Mouse (Mus musculus) bone marrow, adult 2 months (tissue): ENCODE measurements at regions not wholly inside any gene's neighbourhood (a gene's known extent, or its start where the extent isn't known, plus 50 kb on each side); places are given as distances from the start of the nearest gene placed in this dataset.

Experiments
- H3K27ac ChIP-seq: fragments of 200-500 bp; 2 replicates; pipeline ENCODE4 v1.5.1; 2012; ENCODE audit warnings: low read depth, mild to moderate bottlenecking, control low read depth, inconsistent platforms, low read length; ENCODE audit not compliant: control insufficient read depth, poor library complexity, insufficient read depth
- H3K4me1 ChIP-seq: fragments of 200-500 bp; 2 replicates; pipeline ENCODE4 v1.6.1; 2011; ENCODE audit warnings: low read length; ENCODE audit not compliant: control insufficient read depth, insufficient read depth
- H3K4me3 ChIP-seq: fragments of 200-500 bp; replicated peaks from 2 replicates; pipeline ENCODE3; 2011; ENCODE audit warnings: mild to moderate bottlenecking, low read depth, low read length, control low read depth; ENCODE audit not compliant: control insufficient read depth
- CTCF ChIP-seq: fragments of 200-500 bp; IDR thresholded peaks from 2 replicates; pipeline ENCODE4 v1.5.1; 2011; ENCODE audit warnings: low read length, control low read depth; ENCODE audit not compliant: control insufficient read depth, insufficient read depth
- POLR2A ChIP-seq: fragments of 200-500 bp; IDR thresholded peaks from 2 replicates; pipeline ENCODE4 v1.6.1; 2011; ENCODE audit warnings: low read depth, mild to moderate bottlenecking, control low read depth, low read length, borderline replicate concordance; ENCODE audit not compliant: control insufficient read depth
- WGBS: fragments of 180-500 bp; shearing (Covaris S2); methylation state at CpG from one replicate; pipeline ENCODE4 v1.1.7; 2018; 5-methylcytosine and 5-hydroxymethylcytosine counted together

DNA sequence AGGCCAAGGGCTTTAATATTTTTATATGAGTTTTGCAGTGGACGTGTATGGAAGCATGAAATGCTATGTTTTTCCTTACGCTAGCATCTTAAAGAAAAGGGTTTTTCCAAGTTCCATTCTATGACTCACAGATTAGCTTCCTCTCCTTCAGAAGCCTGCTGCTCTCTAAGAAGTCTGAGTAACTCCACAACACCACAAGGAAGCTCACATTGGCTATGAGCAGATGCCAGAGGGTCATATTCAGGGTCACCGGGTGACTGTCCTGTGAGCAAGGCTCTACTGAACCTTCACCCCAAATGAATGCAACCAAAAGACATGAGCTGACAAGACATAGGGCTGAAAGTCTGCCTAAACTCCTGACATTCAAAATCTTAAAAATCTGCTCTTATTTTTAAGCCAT, 157.6 kb upstream of the Btg1 start:
- no peaks in the 10 kb centered on the region for H3K4me1 ChIP-seq
- TF ChIP-seq CTCF (no peak), POLR2A (no peak)
- H3K4me3 ChIP-seq: no peak overlapping the region
- WGBS: 69% methylated on average over 3 of the region's 3 CpGs
- H3K27ac ChIP-seq: no peak overlapping the region

DNA sequence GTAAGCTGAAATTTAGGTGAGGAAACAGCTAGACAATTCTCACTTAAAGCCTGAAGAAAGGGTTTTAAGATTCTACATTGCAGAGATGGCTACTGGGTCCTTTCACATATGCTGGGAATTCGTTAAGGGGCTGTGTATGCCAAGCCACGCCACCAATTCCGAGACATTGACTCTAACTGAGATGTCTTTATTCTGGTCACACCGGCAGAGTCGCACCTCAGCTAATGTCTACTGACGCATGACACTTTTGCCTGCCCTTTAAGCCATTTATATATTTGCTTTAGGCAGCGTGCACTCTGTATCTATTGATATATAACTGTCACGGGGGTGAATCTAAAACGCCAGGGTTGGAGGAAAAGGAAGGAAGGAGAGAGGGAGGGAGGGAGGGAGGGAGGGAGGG, 156.7 kb upstream of the Btg1 start:
- Histone ChIP-seq H3K4me3 (no peak overlapping the region), H3K27ac (no peak overlapping the region), H3K4me1 (no peaks in the 10 kb centered on the region)
- TF ChIP-seq CTCF: no peak
- TF ChIP-seq POLR2A: no peak
- WGBS: 73% methylated on average over 9 of the region's 9 CpGs

DNA sequence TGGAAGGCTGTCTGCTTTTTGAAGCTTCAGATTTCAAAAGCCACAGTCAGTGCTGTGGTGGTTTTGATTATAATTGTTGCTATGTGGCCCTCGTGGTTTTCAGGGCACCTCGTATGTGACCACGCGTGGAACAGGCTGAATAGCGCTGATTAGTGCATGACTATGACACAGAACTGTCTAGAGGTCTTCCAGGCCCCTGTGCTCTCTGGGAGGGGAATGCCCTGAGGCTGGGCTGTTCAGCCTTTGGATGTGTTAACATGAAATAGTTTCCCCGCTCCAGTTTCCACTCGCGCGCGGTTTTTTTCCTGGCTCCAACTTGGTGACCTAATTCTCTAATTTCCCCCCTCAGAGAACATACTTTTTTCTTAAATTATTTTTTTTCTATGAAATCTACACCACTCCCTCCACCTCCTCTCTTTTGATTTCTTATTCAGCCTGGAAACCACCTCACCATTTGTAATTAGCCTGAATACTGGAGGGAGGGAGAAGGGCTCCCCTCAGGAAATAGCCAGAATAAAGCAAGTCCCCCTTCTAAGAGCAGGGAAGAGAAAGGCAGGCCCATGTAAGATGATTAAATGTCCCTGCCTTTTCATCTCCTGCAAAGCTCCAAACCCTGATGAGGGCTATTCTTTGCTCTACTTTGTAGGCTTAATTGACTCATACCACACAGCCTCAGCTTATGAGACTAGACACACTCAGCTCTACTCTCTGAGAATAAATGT, 156.0 kb upstream of the Btg1 start:
- H3K27ac ChIP-seq: no peak overlapping the region
- H3K4me1 ChIP-seq: no peaks in the 10 kb centered on the region; the same call in 1 of the 2 replicates
- TF ChIP-seq POLR2A: no peak
- TF ChIP-seq CTCF: no peak
- WGBS: 74% methylated on average over 10 of the region's 10 CpGs
- no peak overlapping the region for H3K4me3 ChIP-seq

DNA sequence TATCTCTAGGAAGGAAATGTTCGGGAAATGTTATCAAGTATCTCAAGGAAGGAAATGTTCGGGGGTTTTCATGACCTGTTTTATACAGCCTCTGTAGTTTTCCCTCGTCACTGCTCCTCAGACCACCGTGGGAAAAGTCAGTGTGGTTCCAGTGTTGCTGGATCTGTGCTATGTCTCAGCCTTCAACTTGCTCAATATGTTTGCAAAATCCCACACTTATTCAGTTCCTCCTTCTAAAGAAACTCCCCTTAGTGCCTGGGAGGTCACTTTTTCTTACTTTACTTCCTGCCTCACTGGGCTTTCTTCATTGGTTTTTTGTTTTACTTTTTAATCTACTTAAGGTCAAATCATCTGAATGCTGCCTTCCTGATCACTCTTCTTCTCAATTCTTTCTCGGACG, 150.8 kb upstream of the Btg1 start:
- 38% methylated on average over 6 of the region's 6 CpGs for WGBS
- H3K27ac ChIP-seq: no peak overlapping the region

DNA sequence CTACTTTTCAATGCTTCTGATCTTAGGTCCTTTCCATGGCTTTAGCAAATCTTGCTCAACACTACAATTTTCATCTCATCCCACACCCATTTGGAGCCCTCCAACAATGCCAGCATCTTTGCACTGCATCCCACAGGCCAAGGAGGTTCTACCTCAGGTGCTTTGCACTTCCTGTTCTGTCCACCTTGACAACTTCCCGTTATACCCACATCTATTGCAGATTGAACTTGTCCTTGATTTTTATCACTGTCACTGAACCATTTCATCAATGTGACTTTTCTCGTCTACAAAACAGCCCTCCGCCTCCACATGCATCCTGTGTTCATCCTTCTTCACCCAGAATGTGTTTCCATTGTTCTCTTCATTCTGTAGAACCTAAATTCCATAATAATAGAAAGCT, 150.0 kb upstream of the Btg1 start:
- H3K4me3 ChIP-seq: no peak overlapping the region
- TF ChIP-seq POLR2A: no peak
- no peak for TF ChIP-seq CTCF
- H3K4me1 ChIP-seq: no peaks in the 10 kb centered on the region; the same call in 1 of the 2 replicates
- 75% methylated on average over 3 of the region's 3 CpGs for WGBS
- no peak overlapping the region for H3K27ac ChIP-seq

More for the DNA sequence above, 150.8 kb upstream of the Btg1 start:
- Histone ChIP-seq H3K4me1 (no peaks in the 10 kb centered on the region; the same call in 1 of the 2 replicates), H3K4me3 (no peak overlapping the region)
- no peak for TF ChIP-seq CTCF
- TF ChIP-seq POLR2A: no peak

DNA sequence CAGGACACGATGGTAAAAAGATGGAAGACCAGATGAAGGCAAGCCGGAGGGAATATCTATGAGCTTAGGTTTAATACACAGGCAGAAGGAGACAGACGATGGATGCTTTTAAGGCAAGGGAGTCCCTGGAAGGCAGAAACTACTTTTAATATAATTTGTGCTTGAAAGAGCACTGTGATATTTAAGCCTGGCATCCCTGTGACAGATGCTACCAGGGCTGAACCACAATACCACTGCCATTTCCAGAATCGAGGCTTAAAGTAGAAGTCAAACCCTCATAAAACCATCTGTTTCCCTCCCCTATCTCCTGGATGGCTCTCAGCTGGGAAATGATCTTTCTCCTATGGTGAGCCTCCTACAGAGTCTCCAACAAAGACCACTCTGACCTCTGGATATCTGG, 149.1 kb upstream of the Btg1 start:
- TF ChIP-seq CTCF (no peak), POLR2A (no peak)
- WGBS: 74% methylated on average over 4 of the region's 4 CpGs
- H3K4me1 ChIP-seq: no peaks in the 10 kb centered on the region; the same call in 1 of the 2 replicates
- no peak overlapping the region for H3K27ac ChIP-seq
- no peak overlapping the region for H3K4me3 ChIP-seq

DNA sequence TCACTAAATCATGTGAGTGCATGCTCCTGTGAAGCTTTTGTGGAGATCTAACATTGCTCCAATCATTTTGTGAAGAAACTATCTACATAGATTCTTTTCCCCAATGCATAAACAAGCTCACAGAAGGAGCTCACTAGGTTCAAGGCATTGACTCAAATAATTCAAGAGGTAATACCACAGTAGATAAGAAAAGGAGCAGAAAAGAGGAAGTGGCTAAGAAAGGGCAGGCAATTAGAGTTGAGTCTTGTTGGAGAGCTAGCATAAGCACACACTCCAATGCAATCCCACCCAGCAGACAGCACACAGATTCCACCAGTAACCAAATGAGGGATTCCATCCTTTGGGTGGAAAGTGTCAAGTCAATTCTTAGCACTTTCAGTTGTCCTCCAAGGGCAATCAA, 145.3 kb upstream of the Btg1 start:
- Histone ChIP-seq H3K4me1 (no peaks in the 10 kb centered on the region; the same call in 1 of the 2 replicates), H3K27ac (no peak overlapping the region), H3K4me3 (no peak overlapping the region)
- TF ChIP-seq POLR2A (no peak), CTCF (no peak)

DNA sequence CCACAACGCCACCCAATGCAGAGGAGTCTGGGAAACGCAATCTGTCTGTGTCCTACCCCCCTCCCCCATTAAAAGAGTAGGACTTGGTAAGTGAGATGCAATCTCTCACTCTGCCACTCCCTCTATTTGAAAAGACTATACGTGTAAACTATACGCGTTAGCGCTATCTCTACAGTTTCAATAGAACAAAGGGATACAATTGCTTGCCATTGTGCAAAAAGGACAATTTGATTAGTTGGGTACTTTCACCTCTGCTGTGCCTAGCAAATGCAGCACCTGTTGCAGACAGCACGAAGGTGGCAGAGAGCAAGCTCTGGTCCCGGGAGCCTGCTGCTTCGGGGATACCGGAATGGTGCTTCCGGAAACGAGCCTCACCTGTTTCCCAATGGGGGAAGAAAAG, 137.5 kb upstream of the Btg1 start:
- Histone ChIP-seq H3K4me1 (no peaks in the 10 kb centered on the region), H3K4me3 (no peak overlapping the region), H3K27ac (no peak overlapping the region)
- WGBS: 90% methylated on average over 12 of the region's 12 CpGs
- no peak for TF ChIP-seq POLR2A
- TF ChIP-seq CTCF: no peak

DNA sequence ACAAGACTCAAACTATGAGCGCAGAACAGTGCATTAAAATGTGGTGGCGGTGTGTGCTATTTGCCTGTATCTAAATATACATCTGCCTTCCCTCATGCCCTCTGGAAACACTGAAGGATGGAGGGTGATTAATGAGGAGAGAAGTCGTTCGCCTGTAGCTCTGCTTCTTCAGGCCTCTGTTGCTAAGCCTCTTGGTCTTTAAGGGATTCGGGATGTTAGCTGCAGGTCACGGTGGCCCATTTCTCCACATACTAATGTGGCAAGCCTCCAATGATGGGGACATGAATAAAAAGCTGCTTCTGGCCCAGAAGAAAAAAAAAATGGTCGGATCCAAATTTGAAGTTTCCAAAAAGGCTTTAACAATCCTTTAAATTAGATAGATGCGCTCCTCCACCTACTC, 137.0 kb upstream of the Btg1 start:
- 86% methylated on average over 8 of the region's 8 CpGs for WGBS
- no peaks in the 10 kb centered on the region for H3K4me1 ChIP-seq
- no peak overlapping the region for H3K4me3 ChIP-seq
- TF ChIP-seq CTCF (no peak), POLR2A (no peak)
- no peak overlapping the region for H3K27ac ChIP-seq
